Mouse (Mus musculus) megakaryocyte progenitor cell, adult 5-6 weeks (primary cell): Measurements from ENCODE around the gene Desi1. TPM values are rescaled to one million over a fixed set of nuclear protein-coding genes. Genes with fewer than 3 reads are reported as not detected.
"Not testable (repeated sequence)": the region's sequence is repeated elsewhere in the genome, so short reads cannot be mapped to it uniquely, and the experiment has no call there.

ENCODE experiments used
- ATAC-seq: replicated peaks from 2 replicates; pipeline ENCODE4 v1.8.0; 2016; ENCODE audit warnings: mild to moderate bottlenecking, moderate TSS enrichment, inconsistent platforms; ENCODE audit not compliant: poor library complexity
- total RNA-seq, 2 experiments: library from RNA; stranded (forward) in 1 of 2; stranded (reverse) in 1 of 2; fragments of 157-497, 149-512 nt in 1 of 2; fragments of 200-1000 nt in 1 of 2; gene quantifications; 2 replicates each; pipeline versions ENCODE4 v1.2.3 to v1.2.4; 2015 to 2017

Desi1 gene
- total RNA-seq, 2 experiments from 2014 or later, result 9.2 to 38.4 TPM

DNA sequence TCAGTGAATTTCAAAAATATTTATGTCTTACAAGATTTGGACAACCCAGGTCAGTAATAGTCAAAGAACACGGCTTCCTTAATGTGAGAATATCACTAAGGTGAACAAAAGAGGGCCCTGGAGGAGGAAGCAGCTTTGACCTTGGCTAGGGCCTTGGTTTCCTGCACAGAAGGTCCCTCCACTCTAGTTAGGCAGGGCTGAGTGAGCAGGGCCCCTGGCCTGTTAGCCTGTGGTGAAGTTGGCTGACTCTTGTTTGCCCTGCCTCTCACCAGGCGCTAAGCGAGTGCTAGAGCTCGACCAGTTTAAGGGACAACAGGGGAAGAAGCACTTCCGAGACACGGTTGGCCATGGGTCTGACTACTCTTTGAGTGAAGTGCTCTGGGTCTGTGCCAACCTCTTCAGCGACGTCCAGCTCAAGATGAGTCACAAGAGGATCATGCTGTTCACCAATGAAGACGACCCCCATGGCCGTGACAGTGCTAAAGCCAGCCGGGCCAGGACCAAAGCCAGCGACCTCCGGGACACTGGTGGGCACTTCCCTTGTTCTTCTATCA is 11.1 kb downstream of the Desi1 start:
- no peak for ATAC-seq

DNA sequence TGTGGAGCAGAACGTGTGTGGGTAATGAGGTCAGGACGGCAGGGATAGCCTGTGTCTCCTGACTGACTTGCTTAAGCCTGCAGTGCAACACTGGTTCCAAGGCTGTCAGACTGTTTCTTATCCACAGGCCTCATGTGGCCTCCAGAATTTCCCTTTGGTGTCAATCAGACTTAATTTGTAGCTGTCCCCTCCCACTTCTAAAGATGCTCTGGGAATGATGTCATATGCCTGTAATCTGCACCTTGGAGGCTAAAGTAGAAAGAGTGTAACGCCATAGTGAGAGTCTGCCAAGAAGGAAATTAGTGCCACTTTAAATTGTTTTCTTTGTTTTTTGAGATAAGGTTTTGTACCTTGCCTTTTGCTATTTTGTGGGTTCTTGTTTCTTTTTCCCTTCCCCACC is 14.4 kb downstream of the Desi1 start:
- ATAC-seq, result no peak

DNA sequence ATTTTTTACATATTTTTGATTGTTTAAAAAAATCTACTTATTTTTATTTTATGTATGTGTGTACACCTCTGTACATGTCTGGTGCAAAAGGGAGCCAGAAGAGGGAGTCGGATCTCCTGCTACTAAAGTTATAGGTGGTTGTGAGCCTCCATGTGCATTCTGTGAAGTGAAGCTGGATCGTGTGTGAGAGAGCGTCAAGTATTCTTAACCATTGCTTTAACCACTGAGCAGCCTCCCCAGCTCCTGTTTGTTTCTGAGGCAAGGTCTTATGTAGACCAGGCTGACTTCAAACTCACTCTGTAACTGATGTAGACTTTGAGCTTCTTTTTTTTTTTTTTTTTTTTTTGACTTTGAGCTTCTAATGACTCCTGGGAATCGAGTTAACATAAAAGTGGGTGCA is 16.2 kb downstream of the Desi1 start:
- no peak for ATAC-seq

GRCm38 (mm10) chr15:82016830-82017229 is 16.8 kb downstream of the Desi1 start:
- ATAC-seq, result no peak

- peak; percentile 94 for ATAC-seq
Measured at GRCm38 (mm10) chr15:82016101-82016808, 17.4 kb downstream of the Desi1 start.

- no peak for ATAC-seq
Measured at GRCm38 (mm10) chr15:82015392-82016100, 18.1 kb downstream of the Desi1 start.

DNA sequence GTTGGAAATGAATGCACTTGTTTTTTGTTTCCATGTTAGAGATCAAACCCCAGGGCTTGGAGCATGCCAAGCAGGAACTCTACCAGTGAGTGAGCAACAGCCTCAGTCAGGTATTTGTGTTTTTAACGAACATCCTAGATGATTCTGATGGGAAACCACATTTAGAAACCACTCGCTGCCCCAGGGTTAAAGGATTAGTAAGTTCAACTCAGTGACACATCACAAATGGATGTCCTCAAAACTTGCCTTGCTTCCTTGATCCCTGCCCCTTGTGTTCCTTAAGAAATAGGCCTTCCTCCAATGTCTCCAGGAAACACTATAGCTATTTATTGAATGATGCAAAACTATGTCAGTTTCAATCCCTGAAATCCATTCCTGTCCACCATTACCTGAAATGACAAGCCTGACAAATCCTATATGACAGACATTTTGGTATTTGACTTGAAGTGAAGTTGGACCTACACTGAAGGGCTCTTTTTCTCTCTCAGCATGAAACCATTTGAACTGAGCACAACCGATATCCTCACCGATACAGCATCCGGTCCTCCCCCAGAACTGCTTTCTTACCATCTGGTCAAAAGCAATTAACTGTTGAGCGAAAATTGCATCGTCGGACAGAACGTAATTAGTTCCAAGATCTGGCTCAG is 18.8 kb downstream of the Desi1 start:
- no peak for ATAC-seq

GRCm38 (mm10) chr15:82011947-82012346 is 21.7 kb downstream of the Desi1 start:
- no peak for ATAC-seq

GRCm38 (mm10) chr15:82004257-82004656 is 29.4 kb downstream of the Desi1 start:
- peak; percentile 92 for ATAC-seq

- ATAC-seq, result no peak
Measured at GRCm38 (mm10) chr15:81993992-81994391, 39.7 kb downstream of the Desi1 start.

GRCm38 (mm10) chr15:81990549-81990948 is 43.1 kb downstream of the Desi1 start:
- peak; percentile 91 for ATAC-seq

- ATAC-seq, result peak; percentile 86
Measured at GRCm38 (mm10) chr15:81989371-81990062, 44.1 kb downstream of the Desi1 start.

DNA sequence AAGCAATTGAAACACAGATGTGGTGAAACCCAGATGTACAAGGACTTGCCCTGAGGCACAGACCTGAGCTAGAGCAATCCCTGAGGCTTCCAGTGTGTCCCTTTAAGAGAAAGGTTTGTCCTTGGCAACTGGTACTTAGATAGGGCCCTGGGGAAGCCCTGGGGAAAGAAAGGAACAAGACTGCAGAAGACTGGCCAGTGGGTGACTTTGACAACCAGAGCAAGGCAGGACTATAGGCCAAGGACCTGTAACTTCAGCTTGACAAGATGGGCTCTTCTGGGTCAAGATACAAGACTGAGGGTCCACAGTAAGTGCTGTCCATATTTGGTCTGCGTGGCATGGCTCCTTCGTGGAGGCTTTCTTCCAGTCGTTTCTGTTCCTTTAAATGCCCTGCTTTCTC is 46.0 kb downstream of the Desi1 start, which contains the start of gene Xrcc6:
Gene Xrcc6, plus strand, starts transcription at position 190 of the 400 bp plus-strand sequence.
- no peak for ATAC-seq

DNA sequence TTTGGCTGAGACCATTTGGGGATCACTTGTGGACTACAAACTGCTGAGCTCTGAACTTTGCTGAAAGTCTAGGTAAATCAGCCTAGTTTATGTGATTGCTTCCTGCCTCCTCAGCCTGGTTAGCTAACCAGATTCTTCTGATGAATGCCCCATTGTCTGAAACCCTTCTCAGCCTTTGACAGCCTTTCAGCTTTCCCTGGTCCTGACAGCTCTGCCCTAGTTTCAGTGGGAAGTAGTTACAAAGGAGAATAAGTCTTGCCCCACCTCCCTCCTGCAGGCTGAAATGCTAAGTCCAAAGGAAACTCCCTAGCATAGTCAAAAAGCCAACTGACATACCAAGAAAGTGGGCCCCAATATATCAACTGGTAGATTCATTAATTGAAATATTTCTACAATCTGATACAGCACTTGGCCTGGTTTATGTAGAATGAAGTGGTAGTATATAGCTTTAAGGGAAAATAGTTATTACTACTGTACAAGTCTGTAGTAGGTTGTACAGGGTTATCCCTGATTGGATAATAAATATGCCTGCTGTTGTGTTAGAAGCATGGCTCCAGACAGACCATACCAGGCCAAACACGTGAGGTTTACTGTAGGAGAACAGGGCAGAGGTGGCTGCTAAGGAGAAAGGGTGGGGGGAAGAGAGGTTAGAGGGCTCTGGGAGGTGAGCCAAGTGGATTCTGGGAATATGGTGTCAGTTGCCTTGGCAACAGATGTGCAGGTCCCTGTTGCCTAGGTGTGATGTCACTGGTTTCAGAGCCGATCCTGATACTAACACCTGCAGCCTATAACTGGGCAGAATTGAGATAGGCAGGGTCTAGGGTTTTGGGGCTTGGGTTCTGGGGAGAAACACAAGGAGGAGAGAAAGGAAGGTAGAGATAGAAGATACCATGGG is 48.1 kb downstream of the Desi1 start:
- ATAC-seq, result no peak

- ATAC-seq, result no peak
Measured at GRCm38 (mm10) chr15:81982173-81982572, 51.5 kb downstream of the Desi1 start.

DNA sequence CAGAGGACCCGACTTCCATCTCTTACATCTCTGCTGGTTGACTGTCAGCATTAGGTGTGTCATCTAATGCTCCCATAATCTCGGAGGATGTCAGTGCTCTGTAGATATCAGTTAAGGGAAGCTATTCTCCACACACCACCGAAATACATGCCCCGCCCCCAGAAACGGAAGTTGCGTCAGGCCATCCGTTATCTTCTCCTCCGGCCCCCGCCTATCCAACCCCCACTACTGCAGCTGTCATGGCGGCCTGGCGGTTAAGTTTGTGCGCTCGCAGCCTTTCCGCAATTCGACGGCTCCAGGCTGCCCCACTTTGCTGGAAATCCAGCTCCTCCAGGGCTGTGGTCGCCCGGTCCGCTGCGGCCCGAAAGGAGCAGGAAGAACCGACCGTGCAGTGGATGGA is 53.3 kb downstream of the Desi1 start, which contains the start of gene 1700029P11Rik:
Gene 1700029P11Rik, plus strand, starts transcription at position 220 of the 400 bp plus-strand sequence.
- no peak for ATAC-seq

- not testable (repeated sequence) for ATAC-seq
Measured at GRCm38 (mm10) chr15:81975156-81975555, 58.5 kb downstream of the Desi1 start.

DNA sequence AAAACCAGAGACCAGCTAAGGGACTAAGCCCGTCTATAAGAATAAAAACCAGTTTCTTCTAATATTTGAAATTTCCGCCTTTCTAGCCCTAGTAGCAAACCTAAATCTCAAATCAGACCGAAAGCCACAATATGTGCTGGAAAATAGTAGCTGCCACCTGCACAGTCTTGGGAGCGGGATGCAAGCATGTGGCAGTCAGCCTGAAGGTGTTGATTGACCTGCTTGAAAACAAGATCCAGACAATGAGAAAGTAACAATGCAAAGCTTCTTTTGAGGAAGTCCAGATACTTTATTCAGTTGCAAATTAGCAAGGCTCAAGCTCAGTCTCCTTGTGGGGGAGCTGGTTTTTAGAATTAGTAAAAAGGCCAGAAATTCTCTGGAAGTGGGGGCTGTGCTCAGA is 63.2 kb downstream of the Desi1 start:
- not testable (repeated sequence) for ATAC-seq

DNA sequence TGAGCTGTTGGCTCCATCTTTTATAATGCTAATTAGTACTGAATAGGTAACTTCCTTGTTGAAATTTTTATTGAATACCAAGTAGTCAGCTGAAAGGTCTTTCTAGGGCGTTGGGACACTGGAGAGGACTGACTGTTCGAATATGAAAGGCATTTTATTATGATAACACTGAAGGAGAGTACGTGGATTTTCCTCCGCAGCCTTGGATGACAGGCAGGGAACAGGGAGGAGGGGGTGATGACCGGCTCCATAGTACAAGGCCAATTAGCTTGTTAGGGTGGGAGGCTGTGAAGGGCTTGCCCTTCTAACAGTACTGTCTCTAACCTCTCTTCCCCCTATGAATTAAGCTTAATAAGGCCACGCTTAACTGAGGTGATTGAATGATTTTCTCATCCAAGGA is 64.0 kb downstream of the Desi1 start:
- not testable (repeated sequence) for ATAC-seq

GRCm38 (mm10) chr15:81969173-81969572 is 64.5 kb downstream of the Desi1 start:
- peak; percentile 75 for ATAC-seq
